Mouse (Mus musculus): ENCODE measurements at regions not wholly inside any gene's neighbourhood (a gene's known extent, or its start where the extent isn't known, plus 50 kb on each side); places are given as distances from the start of the nearest gene placed in this dataset.

GRCm38 (mm10) chr12:7670561-7670960, 306.9 kb upstream of the Apob start:
- Histone ChIP-seq H3K27me3 (ENCODE audit: control insufficient read depth, insufficient read depth, low read length) (no peaks in the 10 kb centered on the region), H3K4me1 (ENCODE audit: control insufficient read depth, insufficient read depth, low read length) (no peaks in the 10 kb centered on the region), H3K27ac (ENCODE audit: insufficient read depth, low read length) (no peak overlapping the region), H3K4me3 (replicated peaks; ENCODE audit: insufficient read depth, low read depth, low read length) (no peak overlapping the region)
- DNase-seq, result no peak
- no peak for TF ChIP-seq POLR2A (IDR thresholded peaks at IDR 0.05; ENCODE audit: borderline replicate concordance, insufficient read depth, low read length)
- TF ChIP-seq CTCF (IDR thresholded peaks at IDR 0.05; ENCODE audit: borderline replicate concordance, insufficient read depth, low read depth, low read length), result no peak
- WGBS, result 10% methylated on average over 1 of the region's 1 CpGs

- no peaks in the 10 kb centered on the region for H3K4me1 ChIP-seq (ENCODE audit: control insufficient read depth, insufficient read depth, low read length)
- DNase-seq, result no peak
- WGBS, result 34% methylated on average over 7 of the region's 7 CpGs
Observed at GRCm38 (mm10) chr12:7691996-7692395, 285.5 kb upstream of the Apob start.

GRCm38 (mm10) chr12:7698324-7698944, 279.0 kb upstream of the Apob start:
- H3K4me3 ChIP-seq (replicated peaks; ENCODE audit: insufficient read depth, low read depth, low read length), result no peak overlapping the region
- 74% methylated on average over 8 of the region's 8 CpGs for WGBS
- no peak for DNase-seq
- TF ChIP-seq POLR2A (IDR thresholded peaks at IDR 0.05; ENCODE audit: borderline replicate concordance, insufficient read depth, low read length) (no peak), CTCF (IDR thresholded peaks at IDR 0.05; ENCODE audit: borderline replicate concordance, insufficient read depth, low read depth, low read length) (no peak)
- H3K27me3 ChIP-seq (ENCODE audit: control insufficient read depth, insufficient read depth, low read length), result no peaks in the 10 kb centered on the region
- H3K27ac ChIP-seq (ENCODE audit: insufficient read depth, low read length), result no peak overlapping the region
- H3K4me1 ChIP-seq (ENCODE audit: control insufficient read depth, insufficient read depth, low read length), result no peaks in the 10 kb centered on the region

More at GRCm38 (mm10) chr12:7691996-7692395, 285.5 kb upstream of the Apob start:
- TF ChIP-seq CTCF (IDR thresholded peaks at IDR 0.05; ENCODE audit: borderline replicate concordance, insufficient read depth, low read depth, low read length) (no peak), POLR2A (IDR thresholded peaks at IDR 0.05; ENCODE audit: borderline replicate concordance, insufficient read depth, low read length) (no peak)
- no peak overlapping the region for H3K4me3 ChIP-seq (replicated peaks; ENCODE audit: insufficient read depth, low read depth, low read length)
- H3K27me3 ChIP-seq (ENCODE audit: control insufficient read depth, insufficient read depth, low read length), result no peaks in the 10 kb centered on the region
- H3K27ac ChIP-seq (ENCODE audit: insufficient read depth, low read length), result no peak overlapping the region

- no peak overlapping the region for H3K27ac ChIP-seq (ENCODE audit: insufficient read depth, low read length)
- TF ChIP-seq CTCF (IDR thresholded peaks at IDR 0.05; ENCODE audit: borderline replicate concordance, insufficient read depth, low read depth, low read length), result no peak
- TF ChIP-seq POLR2A (IDR thresholded peaks at IDR 0.05; ENCODE audit: borderline replicate concordance, insufficient read depth, low read length), result no peak
- H3K4me3 ChIP-seq (replicated peaks; ENCODE audit: insufficient read depth, low read depth, low read length), result no peak overlapping the region
- no peaks in the 10 kb centered on the region for H3K27me3 ChIP-seq (ENCODE audit: control insufficient read depth, insufficient read depth, low read length)
- no peak for DNase-seq
- WGBS, result 28% methylated on average over 5 of the region's 5 CpGs
- H3K4me1 ChIP-seq (ENCODE audit: control insufficient read depth, insufficient read depth, low read length), result no peaks in the 10 kb centered on the region
Observed at GRCm38 (mm10) chr12:7709102-7709501, 268.3 kb upstream of the Apob start.

GRCm38 (mm10) chr12:7709872-7710271, 267.6 kb upstream of the Apob start:
- Histone ChIP-seq H3K4me3 (replicated peaks; ENCODE audit: insufficient read depth, low read depth, low read length) (no peak overlapping the region), H3K27me3 (ENCODE audit: control insufficient read depth, insufficient read depth, low read length) (no peaks in the 10 kb centered on the region), H3K27ac (ENCODE audit: insufficient read depth, low read length) (no peak overlapping the region), H3K4me1 (ENCODE audit: control insufficient read depth, insufficient read depth, low read length) (no peaks in the 10 kb centered on the region)
- 34% methylated on average over 2 of the region's 2 CpGs for WGBS
- DNase-seq, result no peak
- TF ChIP-seq POLR2A (IDR thresholded peaks at IDR 0.05; ENCODE audit: borderline replicate concordance, insufficient read depth, low read length), result no peak
- TF ChIP-seq CTCF (IDR thresholded peaks at IDR 0.05; ENCODE audit: borderline replicate concordance, insufficient read depth, low read depth, low read length), result no peak

GRCm38 (mm10) chr12:7715091-7715490, 262.4 kb upstream of the Apob start:
- no peaks in the 10 kb centered on the region for H3K27me3 ChIP-seq (ENCODE audit: control insufficient read depth, insufficient read depth, low read length)
- H3K4me1 ChIP-seq (ENCODE audit: control insufficient read depth, insufficient read depth, low read length), result no peaks in the 10 kb centered on the region
- DNase-seq, result no peak
- no peak for TF ChIP-seq POLR2A (IDR thresholded peaks at IDR 0.05; ENCODE audit: borderline replicate concordance, insufficient read depth, low read length)
- TF ChIP-seq CTCF (IDR thresholded peaks at IDR 0.05; ENCODE audit: borderline replicate concordance, insufficient read depth, low read depth, low read length), result no peak
- 51% methylated on average over 4 of the region's 4 CpGs for whole genome bisulfite sequencing
- no peak overlapping the region for H3K4me3 ChIP-seq (replicated peaks; ENCODE audit: insufficient read depth, low read depth, low read length)
- no peak overlapping the region for H3K27ac ChIP-seq (ENCODE audit: insufficient read depth, low read length)

GRCm38 (mm10) chr12:7718556-7718955, 258.9 kb upstream of the Apob start:
- TF ChIP-seq POLR2A (IDR thresholded peaks at IDR 0.05; ENCODE audit: borderline replicate concordance, insufficient read depth, low read length), result no peak
- TF ChIP-seq CTCF (IDR thresholded peaks at IDR 0.05; ENCODE audit: borderline replicate concordance, insufficient read depth, low read depth, low read length), result no peak
- no peak overlapping the region for H3K27ac ChIP-seq (ENCODE audit: insufficient read depth, low read length)
- no peak for DNase-seq
- H3K27me3 ChIP-seq (ENCODE audit: control insufficient read depth, insufficient read depth, low read length), result no peaks in the 10 kb centered on the region
- H3K4me3 ChIP-seq (replicated peaks; ENCODE audit: insufficient read depth, low read depth, low read length), result no peak overlapping the region
- 45% methylated on average over 2 of the region's 2 CpGs for WGBS
- no peaks in the 10 kb centered on the region for H3K4me1 ChIP-seq (ENCODE audit: control insufficient read depth, insufficient read depth, low read length)

- Histone ChIP-seq H3K4me3 (replicated peaks; ENCODE audit: insufficient read depth, low read depth, low read length) (no peak overlapping the region), H3K27ac (ENCODE audit: insufficient read depth, low read length) (no peak overlapping the region), H3K4me1 (ENCODE audit: control insufficient read depth, insufficient read depth, low read length) (no peaks in the 10 kb centered on the region), H3K27me3 (ENCODE audit: control insufficient read depth, insufficient read depth, low read length) (no peaks in the 10 kb centered on the region)
- TF ChIP-seq POLR2A (IDR thresholded peaks at IDR 0.05; ENCODE audit: borderline replicate concordance, insufficient read depth, low read length), result no peak
- no peak for TF ChIP-seq CTCF (IDR thresholded peaks at IDR 0.05; ENCODE audit: borderline replicate concordance, insufficient read depth, low read depth, low read length)
- no peak for DNase-seq
- 21% methylated on average over 4 of the region's 4 CpGs for WGBS
Observed at GRCm38 (mm10) chr12:7719080-7719479, 258.4 kb upstream of the Apob start.

Measured in cerebellum, adult 2 months (tissue).